Mouse (Mus musculus) stomach, postnatal 0 days (tissue): ENCODE measurements at regions not wholly inside any gene's neighbourhood (a gene's known extent, or its start where the extent isn't known, plus 50 kb on each side); places are given as distances from the start of the nearest gene placed in this dataset.

ENCODE experiments used
- CTCF ChIP-seq: IDR thresholded peaks from 2 replicates; pipeline ENCODE4 v1.5.1; 2016; ENCODE audit warnings: antibody characterized with exemption, low read depth, mild to moderate bottlenecking, moderate library complexity
- EP300 ChIP-seq: optimal IDR thresholded peaks from 2 replicates; pipeline ENCODE3; 2016; ENCODE audit warnings: antibody characterized with exemption

- TF ChIP-seq CTCF = no peak
- no peak for TF ChIP-seq EP300
Measured at GRCm38 (mm10) chr1:22208287-22208686, 246.5 kb upstream of the Kcnq5 start.
